Mouse (Mus musculus) small intestine, adult 2 months (tissue): Measurements from ENCODE around the gene Egfl8.

Source experiments
- CTCF ChIP-seq: fragments of 200-500 bp; IDR thresholded peaks from 2 replicates; pipeline ENCODE4 v1.5.1; 2012; ENCODE audit warnings: low read depth, mild to moderate bottlenecking, control low read depth, inconsistent platforms, low read length, moderate library complexity, mixed read lengths; ENCODE audit not compliant: insufficient replicate concordance, insufficient read length; ENCODE audit errors: extremely low read depth
- POLR2A ChIP-seq: fragments of 200-500 bp; IDR thresholded peaks from 2 replicates; pipeline ENCODE4 v1.6.1; 2012; ENCODE audit warnings: low read depth, mild to moderate bottlenecking, control low read depth, inconsistent platforms, low read length, moderate library complexity

GRCm38 (mm10) chr17:34627093-34627942, 11.5 kb upstream of the Egfl8 start:
- TF ChIP-seq POLR2A = peak; percentile 31; the same call in 1 of the 2 replicates
- no peak for TF ChIP-seq CTCF
